Mouse (Mus musculus) olfactory bulb, adult 2 months (tissue): ENCODE data around the gene N4bp2l2.

Experiments
- CTCF ChIP-seq: fragments of 200-500 bp; IDR thresholded peaks from 2 replicates; pipeline ENCODE4 v1.5.1; 2012; ENCODE audit warnings: low read depth, mild to moderate bottlenecking, low read length, moderate library complexity; ENCODE audit not compliant: insufficient read depth
- POLR2A ChIP-seq: fragments of 200-500 bp; IDR thresholded peaks from 2 replicates; pipeline ENCODE4 v1.6.1; 2012; ENCODE audit warnings: mild to moderate bottlenecking, low read depth, low read length, moderate library complexity; ENCODE audit not compliant: insufficient read depth

DNA sequence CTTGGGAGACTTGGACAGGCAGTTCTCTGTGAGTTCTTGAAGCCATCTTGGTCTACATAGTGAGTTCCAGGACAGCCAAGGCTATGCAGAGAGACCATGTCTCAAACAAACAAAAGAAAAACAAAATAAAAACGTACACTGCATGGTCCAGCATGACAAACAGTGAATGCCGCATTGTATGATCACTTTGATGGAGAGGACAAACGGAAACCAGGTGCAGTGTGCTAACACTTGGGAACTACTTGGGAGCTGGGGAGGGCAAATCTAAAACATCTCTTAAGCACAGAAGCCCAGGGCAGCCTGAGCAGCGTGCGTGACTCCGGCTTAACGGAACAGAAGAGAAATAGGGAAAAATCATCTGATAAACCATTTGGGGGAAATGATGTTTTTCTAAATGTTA is 68.9 kb downstream of the N4bp2l2 start, which contains the start of gene N4bp2l1:
- TF ChIP-seq CTCF (no peak), POLR2A (no peak)
